Comparison of ENCODE assay signal across 21 mouse cellular contexts in genomic region chr7:37240832-37241231, GRCm38 (mm10).
DNase-seq lines count a peak whose midpoint lies in the region; ATAC-seq and TF ChIP-seq lines count a peak whose summit lies in the region.
"Had no signal": no experiment of that assay in that cellular context is flagged by ENCODE, and none has a peak within 500 bp of the region (broad histone marks: within the 10 kb centered on the region; RNA-seq: fewer than 3 reads in every experiment).

No protein-coding gene starts in this region.

- DNase-seq in liver, adult 2 months (ENCODE audit: extremely low read depth, low read depth, low spot score): no peak
- DNase-seq in liver, embryonic 11.5 days (ENCODE audit: low spot score): no peak
- DNase-seq in right cerebral cortex, adult 18-20 months: peak; percentile 3
- no peak for DNase-seq in right cerebral cortex, postnatal 14 days
- DNase-seq: adrenal gland, adult 2 months; cerebellum, adult 11-12 months; gastrocnemius, adult 2 months; heart, postnatal 4 days; lung, embryonic 14.5 days; thymus, adult 2 months; thymus, postnatal 4 days had no signal

- no peaks in the 10 kb centered on the region for H3K79me2 ChIP-seq in liver, adult 2 months (ENCODE audit: control insufficient read depth, insufficient read depth, low read length)

- no peaks in the 10 kb centered on the region for H3K9me3 ChIP-seq in intestine, postnatal 0 days (ENCODE audit: control insufficient read depth)
- no peaks in the 10 kb centered on the region for H3K9me3 ChIP-seq in intestine, embryonic 16.5 days (ENCODE audit: control insufficient read depth, low read length)
- no peaks in the 10 kb centered on the region for H3K9me3 ChIP-seq in liver, embryonic 11.5 days (ENCODE audit: control insufficient read depth, low read length)
- H3K9me3 ChIP-seq: embryonic facial prominence, embryonic 10.5 days; forebrain, embryonic 10.5 days; hindbrain, embryonic 15.5 days; intestine, embryonic 15.5 days; limb, embryonic 15.5 days; neural tube, embryonic 15.5 days had no signal

- H3K4me1 ChIP-seq in intestine, postnatal 0 days (replicated peaks; ENCODE audit: control insufficient read depth, insufficient read depth, low read length): no peaks in the 10 kb centered on the region
- H3K4me1 ChIP-seq in intestine, embryonic 16.5 days (ENCODE audit: control insufficient read depth, insufficient read depth, low read length): no peaks in the 10 kb centered on the region
- no peaks in the 10 kb centered on the region for H3K4me1 ChIP-seq in liver, adult 2 months (ENCODE audit: control insufficient read depth, insufficient read depth, low read length)
- H3K4me1 ChIP-seq in liver, embryonic 11.5 days (replicated peaks; ENCODE audit: control insufficient read depth, insufficient read depth, low read length): no peaks in the 10 kb centered on the region
- H3K4me1 ChIP-seq: embryonic facial prominence, embryonic 10.5 days; forebrain, embryonic 10.5 days; hindbrain, embryonic 15.5 days; intestine, embryonic 15.5 days; neural tube, embryonic 15.5 days had no signal

- H3K4me3 ChIP-seq in intestine, postnatal 0 days (ENCODE audit: low read depth, low read length): no peak overlapping the region
- no peak overlapping the region for H3K4me3 ChIP-seq in intestine, embryonic 16.5 days (ENCODE audit: low read length)
- H3K4me3 ChIP-seq in liver, adult 2 months (ENCODE audit: insufficient read depth, low read depth, low read length): no peak overlapping the region
- no peak overlapping the region for H3K4me3 ChIP-seq in liver, embryonic 11.5 days (ENCODE audit: low read depth, low read length)
- H3K4me3 ChIP-seq: embryonic facial prominence, embryonic 10.5 days; forebrain, embryonic 10.5 days; gastrocnemius, adult 2 months; hindbrain, embryonic 15.5 days; intestine, embryonic 15.5 days; limb, embryonic 15.5 days; neural tube, embryonic 15.5 days had no signal

- no peaks in the 10 kb centered on the region for H3K27me3 ChIP-seq in intestine, postnatal 0 days (replicated peaks; ENCODE audit: control insufficient read depth, insufficient read depth, low read length)
- no peaks in the 10 kb centered on the region for H3K27me3 ChIP-seq in intestine, embryonic 16.5 days (replicated peaks; ENCODE audit: control insufficient read depth, insufficient read depth, low read length)
- no peaks in the 10 kb centered on the region for H3K27me3 ChIP-seq in liver, adult 2 months (ENCODE audit: control insufficient read depth, insufficient read depth, low read length)
- no peaks in the 10 kb centered on the region for H3K27me3 ChIP-seq in liver, embryonic 11.5 days (replicated peaks; ENCODE audit: control insufficient read depth, insufficient read depth, low read length)
- H3K27me3 ChIP-seq: hindbrain, embryonic 15.5 days; intestine, embryonic 15.5 days; limb, embryonic 15.5 days; neural tube, embryonic 15.5 days had no signal

- no peaks in the 10 kb centered on the region for H3K36me3 ChIP-seq in intestine, postnatal 0 days (ENCODE audit: control insufficient read depth, insufficient read depth)
- H3K36me3 ChIP-seq in intestine, embryonic 16.5 days (ENCODE audit: control insufficient read depth, insufficient read depth, low read length): no peaks in the 10 kb centered on the region
- H3K36me3 ChIP-seq in liver, adult 2 months (ENCODE audit: control insufficient read depth, insufficient read depth, low read length): no peaks in the 10 kb centered on the region
- H3K36me3 ChIP-seq in liver, embryonic 11.5 days (ENCODE audit: control insufficient read depth, insufficient read depth, low read length): no peaks in the 10 kb centered on the region
- H3K36me3 ChIP-seq: embryonic facial prominence, embryonic 10.5 days; forebrain, embryonic 10.5 days; hindbrain, embryonic 15.5 days; intestine, embryonic 15.5 days; limb, embryonic 15.5 days; neural tube, embryonic 15.5 days had no signal

- 74% methylated on average over 6 of the region's 6 CpGs for WGBS in intestine, postnatal 0 days
- WGBS in intestine, embryonic 16.5 days: 79% methylated on average over 6 of the region's 6 CpGs
- WGBS in liver, adult 2 months: 77% methylated on average over 6 of the region's 6 CpGs
- WGBS in liver, embryonic 11.5 days: 74% methylated on average over 6 of the region's 6 CpGs

- ATAC-seq in intestine, postnatal 0 days: no peak
- ATAC-seq in intestine, embryonic 16.5 days: no peak
- ATAC-seq in liver, embryonic 11.5 days (replicated peaks; ENCODE audit: low FRiP score): no peak
- no peak for ATAC-seq in erythroblast, adult 5-6 weeks (replicated peaks; ENCODE audit: low FRiP score, poor library complexity, severe bottlenecking)
- ATAC-seq: forebrain, embryonic 16.5 days; intestine, embryonic 15.5 days had no signal

- H3K4me2 ChIP-seq in intestine, postnatal 0 days (replicated peaks; ENCODE audit: low read depth): no peak overlapping the region
- no peak overlapping the region for H3K4me2 ChIP-seq in intestine, embryonic 16.5 days (ENCODE audit: low read depth, low read length)
- H3K4me2 ChIP-seq in liver, embryonic 11.5 days: no peak overlapping the region
- H3K4me2 ChIP-seq: hindbrain, embryonic 15.5 days; intestine, embryonic 15.5 days; limb, embryonic 15.5 days; lung, embryonic 14.5 days; neural tube, embryonic 15.5 days had no signal

- H3K9ac ChIP-seq in intestine, postnatal 0 days (ENCODE audit: low read depth, low read length): no peak overlapping the region
- no peak overlapping the region for H3K9ac ChIP-seq in intestine, embryonic 16.5 days (ENCODE audit: low read depth, low read length)
- H3K9ac ChIP-seq in liver, adult 2 months (ENCODE audit: low read depth, low read length): no peak overlapping the region
- no peak overlapping the region for H3K9ac ChIP-seq in liver, embryonic 11.5 days (ENCODE audit: low read depth, low read length)
- H3K9ac ChIP-seq: hindbrain, embryonic 15.5 days; intestine, embryonic 15.5 days; limb, embryonic 15.5 days; lung, embryonic 14.5 days; neural tube, embryonic 15.5 days had no signal

- no peak overlapping the region for H3K27ac ChIP-seq in intestine, postnatal 0 days (ENCODE audit: low read depth, low read length)
- no peak overlapping the region for H3K27ac ChIP-seq in intestine, embryonic 16.5 days (ENCODE audit: low read length)
- H3K27ac ChIP-seq in liver, adult 2 months (replicated peaks; ENCODE audit: insufficient read depth, low read depth, low read length): no peak overlapping the region
- no peak overlapping the region for H3K27ac ChIP-seq in liver, embryonic 11.5 days (ENCODE audit: low read depth, low read length)
- H3K27ac ChIP-seq: embryonic facial prominence, embryonic 10.5 days; forebrain, embryonic 10.5 days; gastrocnemius, adult 2 months; hindbrain, embryonic 15.5 days; intestine, embryonic 15.5 days; limb, embryonic 15.5 days; neural tube, embryonic 15.5 days had no signal

- no peak for TF ChIP-seq POLR2A in liver, adult 2 months (IDR thresholded peaks at IDR 0.05; ENCODE audit: extremely low read depth, insufficient read depth, low read length)

- peak; percentile 58 for TF ChIP-seq CTCF in intestine, postnatal 0 days (IDR thresholded peaks at IDR 0.05; ENCODE audit: low read depth)
- TF ChIP-seq CTCF in liver, adult 2 months (IDR thresholded peaks at IDR 0.05; ENCODE audit: low read depth, low read length): peak; percentile 36
